Mouse (Mus musculus): ENCODE measurements around the gene Defb10. TPM values are rescaled to one million over a fixed set of nuclear protein-coding genes. Genes with fewer than 3 reads are reported as not detected.
"Not testable (repeated sequence)": the region's sequence is repeated elsewhere in the genome, so short reads cannot be mapped to it uniquely, and the experiment has no call there.

Gene Defb10
- not detected in 2 replicates for polyA plus RNA-seq (2015; fragmentation: Nextera tagmentation; extraction: Ambion mirVana)

DNA sequence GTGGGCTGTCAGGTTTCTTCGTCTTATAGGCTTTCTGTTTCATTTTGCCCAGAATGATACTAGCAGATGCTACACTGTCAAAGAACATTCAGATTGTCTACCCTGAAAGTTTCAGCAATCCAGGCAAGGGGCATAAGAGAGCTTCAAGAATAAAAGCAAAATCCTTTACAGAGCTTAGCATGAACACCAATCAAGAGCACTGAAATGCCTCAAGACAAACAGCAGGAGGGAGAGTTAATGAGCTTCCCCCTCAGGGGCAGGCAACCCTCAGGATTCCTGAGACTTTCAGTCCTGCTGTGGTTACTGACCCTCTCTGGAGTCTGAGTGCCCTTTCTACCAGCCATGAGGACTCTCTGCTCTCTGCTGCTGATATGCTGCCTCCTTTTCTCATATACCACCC is at the start of gene Defb10:
Defb10 (plus strand) TSS at position 316 of the 400 bp plus-strand sequence.
- WGBS (ENCODE audit: insufficient replicate concordance): 32% methylated on average over 1 of the region's 1 CpGs
- not testable (repeated sequence) for H3K27ac ChIP-seq (replicated peaks); H3K4me2 ChIP-seq; H3K9ac ChIP-seq; H3K4me3 ChIP-seq (replicated peaks); H3K36me3 ChIP-seq (replicated peaks); H3K4me1 ChIP-seq (replicated peaks); H3K27me3 ChIP-seq; H3K9me3 ChIP-seq (replicated peaks); ATAC-seq (ENCODE audit: insufficient read depth)

GRCm38 (mm10) chr8:21885321-21885720 is 26.6 kb downstream of the Defb10 start, which contains the start of gene Defb9:
Defb9 (minus strand) TSS chr8:21885421.
- H3K4me3 ChIP-seq (replicated peaks); H3K9me3 ChIP-seq (replicated peaks); H3K27ac ChIP-seq (replicated peaks); H3K4me2 ChIP-seq; ATAC-seq (ENCODE audit: insufficient read depth); H3K9ac ChIP-seq; H3K4me1 ChIP-seq (replicated peaks); H3K36me3 ChIP-seq (replicated peaks); H3K27me3 ChIP-seq: not testable (repeated sequence)

GRCm38 (mm10) chr8:21906290-21906689 is 47.6 kb downstream of the Defb10 start, which contains the start of gene Defb11:
Defb11 (minus strand) TSS chr8:21906412.
- not testable (repeated sequence) for H3K9me3 ChIP-seq (replicated peaks); H3K27me3 ChIP-seq; H3K4me3 ChIP-seq (replicated peaks); H3K36me3 ChIP-seq (replicated peaks); H3K4me2 ChIP-seq; H3K27ac ChIP-seq (replicated peaks); H3K9ac ChIP-seq; ATAC-seq (ENCODE audit: insufficient read depth); H3K4me1 ChIP-seq (replicated peaks)

Other genes starting within 250 kb of the Defb10 start
- gene Defa26, start 240.7 kb upstream of the Defb10 start, polyA plus RNA-seq (2015; fragmentation: Nextera tagmentation; extraction: Ambion mirVana): not detected in 2 replicates
- gene Defa17, start 203.1 kb upstream of the Defb10 start, polyA plus RNA-seq (2015; fragmentation: Nextera tagmentation; extraction: Ambion mirVana): not detected in 2 replicates
- not detected in 2 replicates for gene Defa34, start 193.1 kb upstream of the Defb10 start, polyA plus RNA-seq (2015; fragmentation: Nextera tagmentation; extraction: Ambion mirVana)
- not detected in 2 replicates for gene AY761184, start 155.3 kb upstream of the Defb10 start, polyA plus RNA-seq (2015; fragmentation: Nextera tagmentation; extraction: Ambion mirVana)
- not detected in 2 replicates for gene Defa24, start 124.4 kb upstream of the Defb10 start, polyA plus RNA-seq (2015; fragmentation: Nextera tagmentation; extraction: Ambion mirVana)
- not detected in 2 replicates for gene Defb50, start 35.4 kb upstream of the Defb10 start, polyA plus RNA-seq (2015; fragmentation: Nextera tagmentation; extraction: Ambion mirVana)
- not detected in 2 replicates for gene Defb2, start 19.0 kb upstream of the Defb10 start, polyA plus RNA-seq (2015; fragmentation: Nextera tagmentation; extraction: Ambion mirVana)
- not detected in 2 replicates for gene Defb9, start 26.5 kb downstream of the Defb10 start, polyA plus RNA-seq (2015; fragmentation: Nextera tagmentation; extraction: Ambion mirVana)
- gene Defb11, start 47.5 kb downstream of the Defb10 start, polyA plus RNA-seq (2015; fragmentation: Nextera tagmentation; extraction: Ambion mirVana): not detected in 2 replicates
- gene Defb15, start 73.8 kb downstream of the Defb10 start, polyA plus RNA-seq (2015; fragmentation: Nextera tagmentation; extraction: Ambion mirVana): not detected in 2 replicates
- not detected in 2 replicates for gene Defb35, start 79.5 kb downstream of the Defb10 start, polyA plus RNA-seq (2015; fragmentation: Nextera tagmentation; extraction: Ambion mirVana)
- gene Defb13, start 87.9 kb downstream of the Defb10 start, polyA plus RNA-seq (2015; fragmentation: Nextera tagmentation; extraction: Ambion mirVana): not detected in 2 replicates
- gene Fam90a1a, start 99.8 kb downstream of the Defb10 start, polyA plus RNA-seq (2015; fragmentation: Nextera tagmentation; extraction: Ambion mirVana): not detected in 2 replicates
- gene Ccdc70, start 110.9 kb downstream of the Defb10 start, polyA plus RNA-seq (2015; fragmentation: Nextera tagmentation; extraction: Ambion mirVana): not detected in 2 replicates
- gene Atp7b, start 201.4 kb downstream of the Defb10 start, polyA plus RNA-seq (2015; fragmentation: Nextera tagmentation; extraction: Ambion mirVana): 11.6 and 12.3 TPM in 2 replicates
- gene Alg11, start 201.8 kb downstream of the Defb10 start, polyA plus RNA-seq (2015; fragmentation: Nextera tagmentation; extraction: Ambion mirVana): 9.2 and 9.3 TPM in 2 replicates